Mouse (Mus musculus) gastrocnemius, postnatal 4 days (tissue): ENCODE data around the gene Alg14. TPM values are rescaled to one million over a fixed set of nuclear protein-coding genes. Genes with fewer than 3 reads are reported as not detected.

Experiments
- DNase-seq, 2 experiments: peaks; one replicate each; pipeline ENCODE4 v3.0.0; 2021 to 2022; ENCODE audit warnings: low spot score in 2 of 2, mixed read lengths in 2 of 2
- total RNA-seq, 2 experiments: library from RNA; stranded (reverse); gene quantifications; 2 replicates each; pipeline ENCODE4 v1.2.3; 2021

Alg14 gene
- total RNA-seq, 2 experiments from 2014 or later: 10.7 to 14.0 TPM

- no peak for DNase-seq
These were observed 14.6 kb upstream of the Alg14 start for GRCm38 (mm10) chr3:121277009-121277408.

- DNase-seq: no peak
These were observed 14.0 kb upstream of the Alg14 start for GRCm38 (mm10) chr3:121277557-121277956.

GRCm38 (mm10) chr3:121279679-121280078, 11.9 kb upstream of the Alg14 start:
- DNase-seq: no peak

GRCm38 (mm10) chr3:121282998-121283397, 8.6 kb upstream of the Alg14 start, which contains the start of gene Tmem56:
Tmem56 (minus strand) TSS chr3:121283098.
- DNase-seq: no peak

DNA sequence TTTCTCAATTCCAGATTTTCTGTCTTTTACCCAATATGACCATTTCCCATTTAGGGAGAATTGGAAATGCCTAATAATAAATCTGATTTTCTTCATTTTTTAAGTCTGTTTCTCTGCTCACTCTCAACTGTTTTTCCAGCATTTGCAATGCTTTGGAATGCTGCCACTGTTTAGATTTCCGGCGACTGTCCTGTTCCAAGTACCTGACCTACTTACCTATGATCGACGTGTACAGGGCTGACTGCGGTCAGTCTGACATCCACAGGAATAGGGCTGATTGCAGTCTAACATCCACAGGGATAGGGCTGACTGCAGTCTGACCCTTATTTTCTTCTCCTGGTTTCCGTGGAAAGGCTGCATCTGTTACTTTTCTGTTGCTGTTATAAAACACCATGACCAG, 6.4 kb upstream of the Alg14 start:
- no peak for DNase-seq

- no peak for DNase-seq
These were observed 4.4 kb upstream of the Alg14 start for GRCm38 (mm10) chr3:121287151-121287550.

- DNase-seq: no peak
These were observed 892 bp upstream of the Alg14 start for GRCm38 (mm10) chr3:121290681-121291080.

GRCm38 (mm10) chr3:121291225-121291559, 381 bp upstream of the Alg14 start:
- no peak for DNase-seq

- DNase-seq: no peak
These were observed 2.6 kb downstream of the Alg14 start for GRCm38 (mm10) chr3:121294200-121294599.

GRCm38 (mm10) chr3:121306641-121307040, 15.1 kb downstream of the Alg14 start:
- DNase-seq: no peak

DNA sequence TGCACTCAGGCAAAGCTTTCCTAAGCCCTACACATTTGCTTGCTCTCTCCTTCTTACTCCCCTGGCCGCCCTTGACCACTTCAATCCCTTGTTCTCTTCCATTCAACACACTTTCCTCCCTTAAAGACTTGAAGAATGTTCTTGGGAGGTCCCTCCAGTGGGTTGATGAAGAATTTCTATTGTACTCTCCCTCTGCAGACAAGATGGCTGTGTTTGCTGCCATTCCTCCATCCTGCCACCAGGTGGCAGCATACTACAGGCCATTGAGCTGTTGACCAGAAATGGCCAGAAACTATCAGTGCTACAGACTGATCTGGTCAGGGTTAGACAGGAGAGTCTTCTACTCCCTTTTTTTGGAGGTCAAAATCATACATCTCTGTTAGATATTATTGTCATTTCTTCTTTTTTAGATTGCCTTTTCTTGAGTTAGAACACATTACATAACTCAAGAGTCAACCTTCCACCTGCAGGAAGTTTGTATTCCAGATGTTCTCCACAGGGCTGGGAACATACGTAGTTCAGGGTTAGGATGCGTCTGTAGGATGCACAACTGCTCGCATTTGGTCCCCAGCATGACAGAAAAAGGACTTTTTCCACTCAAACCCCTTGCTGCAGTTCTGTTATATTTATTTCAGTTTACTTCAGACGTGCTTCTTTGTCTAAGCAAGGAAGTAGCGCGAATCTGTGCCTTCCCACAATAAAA, 16.1 kb downstream of the Alg14 start:
- peak; percentile 62 for DNase-seq

DNA sequence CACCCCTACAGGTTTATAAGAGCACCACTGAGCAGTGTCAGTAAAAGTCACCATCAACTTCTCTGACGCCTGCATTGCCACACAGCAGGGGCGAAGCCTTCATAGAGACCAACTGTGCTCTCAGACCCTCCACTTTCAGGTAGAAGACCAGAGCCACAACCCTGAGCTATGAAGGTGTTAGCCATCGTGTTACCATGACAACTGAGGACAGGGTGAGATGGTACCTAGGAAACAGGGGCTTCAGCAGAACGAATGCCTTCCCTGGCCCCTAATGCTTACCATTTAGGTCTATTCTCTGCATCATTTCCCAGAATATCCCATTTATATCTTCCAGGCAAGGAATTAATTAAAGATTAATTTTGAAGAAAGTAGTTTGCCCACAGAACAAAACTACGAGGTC, 17.4 kb downstream of the Alg14 start:
- no peak for DNase-seq

DNA sequence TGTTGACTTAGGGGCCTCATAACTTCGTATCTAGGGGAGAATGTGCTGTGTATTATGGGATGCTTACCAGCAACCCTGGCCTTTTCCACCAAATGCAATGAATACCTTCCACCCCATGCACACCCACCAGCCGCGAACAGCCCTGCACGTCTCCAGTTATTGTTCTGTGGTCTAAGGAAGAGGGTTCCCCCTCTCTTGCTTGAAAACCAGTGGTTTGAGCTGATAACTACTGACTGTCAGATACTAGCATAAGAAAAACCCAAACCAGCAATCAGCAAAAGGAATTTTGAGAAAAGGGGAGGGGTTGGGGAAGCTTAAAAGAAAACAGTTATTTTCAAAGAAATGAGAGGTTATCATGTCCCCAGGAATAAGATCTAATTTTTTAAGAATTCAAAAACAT, 17.9 kb downstream of the Alg14 start:
- DNase-seq: no peak

DNA sequence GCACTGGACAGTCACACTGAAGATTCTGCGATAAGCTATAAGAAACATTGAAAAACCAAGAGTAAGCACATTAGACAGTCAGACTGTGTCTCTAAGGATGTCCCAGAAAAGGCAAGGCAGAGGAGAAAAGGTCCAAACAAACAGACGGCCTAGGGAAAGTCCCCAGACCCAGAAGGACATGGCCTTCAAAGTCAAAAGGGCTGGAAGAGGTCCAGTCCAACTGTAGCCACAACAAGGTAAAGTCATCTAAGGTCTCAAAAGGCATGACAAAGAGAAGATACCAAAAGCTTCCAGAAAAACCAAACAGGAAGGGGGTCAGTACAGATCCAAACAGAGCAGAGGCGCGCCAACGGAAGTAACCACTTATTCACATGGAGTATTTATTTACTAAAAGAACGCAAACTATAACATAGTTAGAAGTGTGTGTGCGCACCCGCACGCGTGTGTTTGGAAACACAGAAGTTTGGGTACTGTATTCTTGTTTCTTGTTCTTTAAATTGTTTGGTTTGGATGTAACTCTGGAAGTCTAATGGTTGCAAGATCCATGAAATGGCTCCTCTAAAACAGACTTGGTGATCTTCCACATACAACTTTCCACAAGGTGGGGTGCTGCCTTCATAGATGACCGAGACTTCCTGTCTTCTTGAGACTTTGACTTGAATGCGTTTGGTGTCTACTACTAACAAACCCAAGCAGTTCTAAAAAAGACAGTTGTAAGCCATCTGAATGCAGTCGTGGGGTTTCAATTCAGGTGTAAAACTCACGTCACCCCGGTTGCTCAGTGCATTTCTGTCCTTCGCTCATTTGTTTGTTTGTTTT, 18.5 kb downstream of the Alg14 start:
- no peak for DNase-seq

DNA sequence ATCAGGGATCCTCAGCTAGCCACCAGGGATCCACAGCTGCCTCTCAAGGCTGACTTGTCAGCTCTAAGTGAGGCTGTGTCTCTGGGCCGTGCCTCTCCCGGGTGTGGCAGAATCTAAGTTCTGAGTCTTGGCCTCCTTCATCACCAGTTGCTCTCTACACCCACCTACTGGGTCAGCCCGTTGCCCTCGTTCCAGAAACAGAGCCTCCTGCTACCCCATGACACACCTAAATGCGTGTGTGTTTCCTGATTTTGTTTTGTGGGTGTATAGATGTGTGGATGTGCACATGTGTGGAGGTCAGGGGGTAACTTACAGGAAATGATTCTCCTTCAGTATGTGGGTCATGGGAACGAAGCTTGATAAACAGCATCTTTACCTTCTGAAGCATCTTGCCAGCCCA, 20.9 kb downstream of the Alg14 start:
- no peak for DNase-seq

DNA sequence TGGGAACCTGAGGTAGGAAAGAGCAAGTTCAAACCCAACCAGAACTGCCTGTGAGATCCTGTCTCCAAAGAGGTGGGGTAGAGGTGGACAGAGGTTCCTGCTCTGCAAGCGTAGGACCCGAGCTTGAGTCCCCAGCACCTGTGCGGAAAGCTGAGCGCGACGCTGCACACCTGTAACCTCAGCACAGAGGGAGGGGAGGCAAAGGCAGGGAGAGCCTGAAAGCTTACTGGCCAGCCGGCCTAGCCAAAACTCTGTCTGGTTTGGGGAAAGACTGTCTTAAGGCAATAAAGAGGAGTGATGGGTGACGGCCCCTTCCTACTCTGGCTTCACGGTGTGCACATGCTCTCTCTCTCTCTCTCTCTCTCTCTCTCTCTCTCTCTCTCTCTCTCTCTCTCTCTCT, 21.4 kb downstream of the Alg14 start:
- no peak for DNase-seq

DNA sequence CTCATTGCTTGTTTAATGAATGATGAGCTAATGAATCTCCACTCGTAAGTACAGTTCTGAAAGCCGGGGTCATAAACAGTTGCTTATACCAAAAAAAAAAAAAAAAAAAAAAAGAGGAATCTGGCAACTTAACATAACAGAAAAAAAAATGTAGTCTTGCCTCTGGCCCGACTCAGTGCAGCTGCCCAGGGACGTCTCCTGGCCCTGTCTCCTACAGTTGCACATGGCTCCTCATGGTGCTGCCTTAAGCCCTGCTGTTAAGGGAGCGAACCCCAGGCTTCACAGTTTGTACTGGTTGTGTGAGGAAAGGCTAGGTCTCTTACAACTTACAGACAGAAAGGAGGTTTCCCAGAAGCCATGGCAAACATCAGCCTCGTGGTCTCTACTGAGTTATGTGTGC, 22.6 kb downstream of the Alg14 start:
- no peak for DNase-seq

DNA sequence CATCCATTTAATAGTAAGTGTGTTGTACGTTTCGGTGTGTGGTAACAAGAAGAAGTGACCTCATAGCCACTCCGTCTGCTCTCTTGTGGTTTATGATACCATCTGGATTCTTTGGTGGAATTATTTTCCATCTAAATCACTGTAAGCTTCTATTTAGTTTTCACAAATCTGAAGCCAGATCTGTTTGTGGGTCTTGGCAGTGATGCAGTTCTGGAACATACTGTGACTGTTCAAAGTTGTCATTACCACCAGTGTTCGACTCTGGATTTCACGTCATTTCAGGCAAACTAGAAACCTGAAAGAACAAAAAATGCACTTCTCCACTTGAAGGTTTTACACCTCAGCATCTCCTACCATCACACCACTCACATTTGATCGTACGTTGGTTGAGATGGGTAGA, 23.9 kb downstream of the Alg14 start:
- no peak for DNase-seq

DNA sequence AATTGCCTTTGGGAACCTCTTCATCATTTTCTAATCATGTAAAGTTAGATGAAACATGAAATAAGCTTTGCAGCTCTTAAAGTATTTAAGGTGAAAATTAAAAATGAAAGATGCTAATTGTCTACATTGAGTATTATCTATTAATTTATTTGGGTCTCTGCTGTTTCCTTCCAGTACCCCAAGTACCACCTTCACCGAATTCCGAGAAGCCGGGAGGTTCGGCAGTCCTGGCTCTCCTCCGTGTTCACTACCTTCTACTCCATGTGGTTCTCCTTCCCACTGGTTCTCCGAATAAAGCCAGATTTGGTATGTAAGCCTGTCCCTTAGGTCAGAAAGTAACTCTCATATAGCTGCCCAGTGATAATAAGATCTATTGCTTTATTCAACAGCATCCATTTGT, 28.3 kb downstream of the Alg14 start:
- DNase-seq: no peak

- DNase-seq: no peak
These were observed 29.3 kb downstream of the Alg14 start for GRCm38 (mm10) chr3:121320896-121321295.

DNA sequence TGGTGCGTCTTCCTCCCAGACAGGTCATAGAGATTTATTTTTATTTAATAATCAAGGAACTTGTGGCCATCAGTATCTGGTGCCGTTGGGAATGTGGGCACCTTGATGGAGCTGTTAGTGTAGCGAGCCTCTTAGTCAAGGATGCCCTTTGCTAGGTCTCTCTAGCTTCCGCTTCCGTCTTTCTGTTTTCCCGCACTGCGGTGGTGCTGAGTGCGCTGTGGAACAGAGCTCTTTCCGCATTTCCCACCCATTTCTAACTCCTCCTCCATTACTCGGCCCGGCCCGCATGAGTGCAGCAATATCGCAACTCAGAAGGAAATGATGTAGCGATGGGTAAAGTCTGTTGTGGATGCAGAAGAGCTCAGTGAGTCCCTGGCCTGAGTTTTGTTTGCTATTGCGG, 31.8 kb downstream of the Alg14 start:
- no peak for DNase-seq

- DNase-seq: no peak
These were observed 35.8 kb downstream of the Alg14 start for GRCm38 (mm10) chr3:121327406-121327805.

GRCm38 (mm10) chr3:121329647-121330046, 38.1 kb downstream of the Alg14 start:
- no peak for DNase-seq
